Mouse (Mus musculus) C2C12 (cell line): ENCODE data around the gene Med12l.
"Not testable (repeated sequence)": the region's sequence is repeated elsewhere in the genome, so short reads cannot be mapped to it uniquely, and the experiment has no call there.

ENCODE experiments used
- CTCF ChIP-seq: IDR thresholded peaks from one replicate; pipeline ENCODE4 v1.5.1; 2011; ENCODE audit not compliant: control insufficient read depth, insufficient read depth, insufficient read length
- MAX ChIP-seq: IDR thresholded peaks from one replicate; pipeline ENCODE4 v1.6.1; 2011; ENCODE audit warnings: mild to moderate bottlenecking, control low read depth
- MYOD1 ChIP-seq: IDR thresholded peaks from one replicate; pipeline ENCODE4 v1.6.1; 2011; ENCODE audit warnings: low read depth; ENCODE audit not compliant: control insufficient read depth, insufficient read length
- USF1 ChIP-seq: IDR thresholded peaks from one replicate; pipeline ENCODE4 v1.6.1; 2011; ENCODE audit warnings: low read depth, mild to moderate bottlenecking, control low read depth, moderate library complexity

- TF ChIP-seq CTCF, USF1, MAX, MYOD1: not testable (repeated sequence)
Measured at GRCm38 (mm10) chr3:59069071-59069470, 63.4 kb downstream of the Med12l start.
